Mouse (Mus musculus): Measurements from ENCODE around the gene Rps27a.

DNA sequence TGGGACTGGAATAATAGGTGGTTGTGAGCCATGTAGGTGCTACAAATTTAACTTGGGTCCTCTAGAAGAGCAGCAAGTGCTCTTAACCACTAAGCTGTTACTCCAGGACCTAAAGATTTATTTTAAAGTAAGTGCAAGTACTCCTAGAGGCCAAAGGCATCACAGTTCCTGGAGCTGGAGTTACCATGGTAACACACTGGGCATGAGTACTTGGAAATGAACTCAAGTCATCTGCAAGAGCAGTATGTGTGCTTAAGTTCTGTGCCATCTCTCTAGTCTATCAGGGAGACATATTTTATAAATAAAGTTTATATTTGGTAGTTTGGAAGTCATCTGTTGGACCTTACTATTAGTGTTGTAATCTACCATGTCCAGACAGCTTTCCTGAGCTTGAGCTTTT, 47.3 kb upstream of the Rps27a start:
- TF ChIP-seq POLR2A (IDR thresholded peaks at IDR 0.05; ENCODE audit: low read depth, low read length) (no peak), CTCF (IDR thresholded peaks at IDR 0.05; ENCODE audit: extremely low read depth, insufficient read depth, insufficient read length, insufficient replicate concordance) (no peak)

Data from spleen, adult 2 months (tissue).